Mouse (Mus musculus): Measurements from ENCODE around the gene Heatr4.
A peak's percentile ranks its signal among the peaks of the same experiment; 100 is the strongest.
"Not testable (repeated sequence)": the region's sequence is repeated elsewhere in the genome, so short reads cannot be mapped to it uniquely, and the experiment has no call there.

Heatr4 gene

GRCm38 (mm10) chr12:83997221-83997620, 12.6 kb upstream of the Heatr4 start:
- DNase-seq, result no peak

- DNase-seq, result no peak
Measured at GRCm38 (mm10) chr12:83989378-83989777, 4.7 kb upstream of the Heatr4 start.

DNA sequence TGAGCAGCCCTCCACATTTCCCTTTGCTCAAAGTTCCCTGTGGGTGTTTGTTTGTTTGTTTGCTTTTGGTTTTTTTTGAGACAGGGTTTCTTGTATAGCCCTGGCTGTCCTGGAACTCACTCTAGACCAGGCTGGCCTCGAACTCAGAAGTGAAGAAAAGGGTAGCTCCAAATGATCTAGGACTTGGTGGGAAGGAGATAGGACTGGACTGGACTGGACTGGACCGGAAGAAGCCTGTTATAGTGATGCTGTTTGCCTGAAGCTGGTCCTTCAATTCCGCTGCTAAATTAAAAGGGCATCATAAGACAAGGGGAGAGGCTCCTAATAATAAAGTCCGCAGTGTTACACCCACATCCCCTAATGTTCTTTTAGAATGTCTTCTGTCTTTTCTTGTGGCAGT, 3.8 kb upstream of the Heatr4 start:
- DNase-seq, result no peak

DNA sequence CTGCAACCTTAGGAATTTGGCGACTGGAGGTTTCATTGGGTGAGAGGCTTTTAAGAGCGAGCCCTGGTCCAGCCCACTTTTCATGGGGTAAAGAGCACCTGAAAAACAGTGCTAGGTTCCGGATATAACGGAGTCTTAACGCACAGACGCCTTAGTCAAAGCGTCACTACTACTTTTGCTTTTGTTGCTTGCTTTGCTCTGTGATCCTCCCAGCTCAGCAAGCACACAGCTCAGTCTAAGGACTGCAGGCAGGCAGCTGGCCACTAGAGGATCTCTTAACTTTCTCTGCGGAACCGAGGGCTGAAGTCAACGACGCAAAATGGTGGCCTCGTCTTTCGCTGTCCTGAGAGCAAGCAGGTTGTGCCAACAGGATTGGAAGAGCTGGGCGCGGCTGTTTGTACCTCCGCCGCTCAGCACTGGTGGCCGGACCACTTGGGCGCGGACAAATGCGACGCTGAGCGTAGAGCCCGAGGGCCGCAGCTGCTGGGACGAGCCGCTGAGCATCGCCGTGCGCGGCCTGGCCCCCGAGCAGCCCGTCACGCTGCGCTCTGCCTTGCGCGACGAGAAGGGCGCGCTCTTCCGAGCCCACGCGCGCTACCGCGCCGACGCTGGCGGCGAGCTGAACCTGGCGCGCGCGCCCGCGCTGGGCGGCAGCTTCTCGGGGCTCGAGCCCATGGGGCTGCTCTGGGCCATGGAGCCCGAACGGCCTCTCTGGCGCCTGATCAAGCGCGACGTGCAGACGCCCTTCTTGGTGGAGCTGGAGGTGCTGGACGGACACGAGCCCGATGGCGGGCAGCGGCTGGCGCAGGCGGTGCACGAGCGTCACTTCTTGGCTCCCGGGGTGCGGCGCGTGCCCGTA, 3.2 kb upstream of the Heatr4 start, which contains the start of gene Acot2:
Gene Acot2 (plus strand): TSS at position 279 of the 859 bp plus-strand sequence.
- DNase-seq, result peak; percentile 83

DNA sequence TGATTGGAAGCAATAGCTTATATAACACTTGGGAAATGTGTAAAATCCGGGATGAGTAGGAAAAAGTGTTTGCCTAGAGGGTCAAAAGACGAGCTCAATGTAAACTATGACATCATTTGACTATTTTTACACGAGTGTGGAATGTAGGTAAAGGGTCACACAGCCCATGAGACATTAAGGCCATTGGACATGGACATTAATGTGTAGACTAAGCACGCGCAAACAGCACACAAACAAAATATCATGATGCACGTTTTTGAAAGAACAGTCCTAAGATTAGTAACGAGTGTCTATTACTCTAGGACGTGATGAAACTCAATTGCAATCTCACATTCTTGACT, 2.6 kb upstream of the Heatr4 start:
- DNase-seq, result no peak

DNA sequence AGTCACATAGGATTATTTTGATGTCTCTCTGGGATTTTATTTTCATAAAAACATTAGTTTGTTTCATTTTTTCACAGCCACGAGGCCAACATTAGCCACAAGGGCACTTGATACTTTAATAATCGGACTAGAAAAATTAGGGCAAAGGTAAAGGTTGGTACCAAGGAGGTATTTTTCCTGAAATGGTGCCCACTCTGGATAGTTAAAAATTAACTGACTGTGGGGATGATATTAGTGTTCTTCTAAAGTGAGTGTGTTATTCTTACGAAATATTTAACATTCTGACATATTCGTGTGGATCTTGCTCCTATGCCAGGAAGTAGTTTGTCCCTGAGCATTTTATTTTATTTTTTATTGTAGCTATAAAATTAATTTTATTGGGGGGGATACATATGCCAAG, 3.0 kb downstream of the Heatr4 start:
- DNase-seq, result no peak

- DNase-seq, result no peak
Measured at GRCm38 (mm10) chr12:83978862-83979261, 5.8 kb downstream of the Heatr4 start.

DNA sequence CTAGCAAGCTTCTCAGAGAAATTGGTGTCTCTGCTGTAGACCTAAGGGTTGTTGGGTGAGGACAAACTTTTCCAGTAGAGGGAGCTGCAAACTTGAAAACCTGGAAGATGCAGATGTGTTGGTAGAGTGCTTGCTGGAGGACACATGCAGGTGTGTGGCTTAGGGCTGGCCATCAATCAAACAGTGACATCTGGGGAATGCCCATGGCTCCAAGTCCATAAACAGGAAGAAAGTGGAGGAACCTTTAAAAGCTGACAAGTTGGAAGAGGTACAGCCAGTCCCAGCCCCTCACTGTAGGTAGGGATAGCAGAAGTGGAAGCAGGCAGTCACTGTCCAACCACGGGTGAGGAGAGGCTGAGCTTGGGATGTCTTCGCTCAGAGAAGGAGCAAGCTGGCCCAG, 12.5 kb downstream of the Heatr4 start:
- DNase-seq, result no peak

DNA sequence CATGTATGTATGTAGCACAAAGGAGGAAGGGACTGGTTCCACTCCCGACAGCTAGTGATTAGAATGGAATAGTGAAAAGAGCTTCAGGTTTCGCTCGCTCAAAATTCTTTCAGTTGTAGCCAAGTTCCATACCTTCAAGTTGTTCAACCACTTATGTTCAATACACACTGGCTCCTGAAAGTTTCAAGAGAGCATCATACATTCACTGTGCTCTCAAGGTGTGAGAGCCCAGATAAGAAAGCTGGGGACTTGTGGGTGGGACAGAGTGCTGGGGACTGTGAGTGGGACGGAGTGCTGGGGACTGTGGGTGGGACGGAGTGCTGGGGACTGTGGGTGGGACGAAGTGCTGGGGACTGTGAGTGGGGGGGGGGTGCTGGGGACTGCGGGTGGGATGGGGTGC, 19.4 kb downstream of the Heatr4 start:
- DNase-seq, result no peak

DNA sequence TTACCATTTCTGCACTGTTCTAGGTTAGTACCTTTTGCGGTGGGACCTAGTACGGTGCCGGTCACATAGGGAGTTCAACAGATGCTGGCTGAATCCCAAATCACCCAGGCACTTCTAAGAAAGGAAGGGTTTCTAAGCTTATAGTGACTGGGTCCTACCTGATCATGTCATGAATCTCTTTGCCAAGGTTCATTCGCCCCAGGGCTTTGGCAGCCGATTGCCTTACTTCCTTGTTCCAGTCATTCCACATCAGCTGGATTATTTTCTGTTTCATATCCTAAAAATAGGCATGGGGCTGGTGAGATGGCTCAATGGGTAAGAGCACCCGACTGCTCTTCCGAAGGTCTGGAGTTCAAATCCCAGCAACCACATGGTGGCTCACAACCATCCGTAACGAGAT, 26.4 kb downstream of the Heatr4 start:
- no peak for DNase-seq

GRCm38 (mm10) chr12:83951711-83952575, 32.7 kb downstream of the Heatr4 start:
- DNase-seq, result no peak

- DNase-seq, result peak; percentile 69
Measured at GRCm38 (mm10) chr12:83950840-83951701, 33.6 kb downstream of the Heatr4 start.

- peak; percentile 89 for DNase-seq
Measured at GRCm38 (mm10) chr12:83950493-83950839, 34.2 kb downstream of the Heatr4 start, which contains the start of gene Riox1. Riox1 (plus strand) TSS chr12:83950608.

GRCm38 (mm10) chr12:83949776-83950492, 34.7 kb downstream of the Heatr4 start:
- DNase-seq, result no peak

DNA sequence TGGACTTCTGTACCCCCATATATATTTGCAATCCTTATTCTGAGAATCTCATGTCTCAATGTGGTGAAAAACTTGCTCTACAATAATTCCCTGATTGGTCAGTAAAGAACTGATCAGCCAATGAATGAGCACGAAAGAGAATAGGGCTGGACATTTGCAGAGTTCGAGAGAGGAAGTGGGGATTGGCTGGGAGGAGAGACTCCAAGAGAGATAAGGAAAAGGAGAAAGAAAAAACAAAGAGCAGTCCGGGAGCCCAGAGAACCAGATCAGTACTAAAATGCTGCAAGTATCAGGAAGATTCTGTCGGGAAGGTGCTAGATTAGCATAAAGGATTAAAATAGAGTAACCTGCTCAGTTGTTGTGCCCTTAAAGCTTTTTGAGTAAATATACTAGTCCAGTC, 35.6 kb downstream of the Heatr4 start:
- DNase-seq, result no peak

GRCm38 (mm10) chr12:83947260-83947811, 37.3 kb downstream of the Heatr4 start:
- no peak for DNase-seq

DNA sequence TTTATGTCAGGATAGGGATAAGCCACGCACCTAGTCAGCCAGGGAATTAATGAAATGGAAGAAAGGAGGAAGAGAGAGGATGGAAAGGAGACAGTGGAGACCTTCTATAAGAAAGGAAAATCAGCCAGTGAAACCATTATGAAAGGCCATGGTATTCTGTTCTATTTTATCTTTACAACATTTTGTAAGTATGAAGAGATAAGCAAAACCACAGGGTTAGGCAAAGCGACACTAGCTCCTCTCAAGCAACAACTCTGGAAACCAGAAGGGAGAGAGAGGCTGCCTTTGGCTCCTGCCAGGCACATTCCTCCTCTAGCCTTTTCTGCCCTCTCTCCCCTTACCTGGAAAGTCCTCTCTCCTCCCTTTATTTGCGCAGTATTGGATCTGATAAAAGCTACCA, 42.7 kb downstream of the Heatr4 start:
- DNase-seq, result no peak

DNA sequence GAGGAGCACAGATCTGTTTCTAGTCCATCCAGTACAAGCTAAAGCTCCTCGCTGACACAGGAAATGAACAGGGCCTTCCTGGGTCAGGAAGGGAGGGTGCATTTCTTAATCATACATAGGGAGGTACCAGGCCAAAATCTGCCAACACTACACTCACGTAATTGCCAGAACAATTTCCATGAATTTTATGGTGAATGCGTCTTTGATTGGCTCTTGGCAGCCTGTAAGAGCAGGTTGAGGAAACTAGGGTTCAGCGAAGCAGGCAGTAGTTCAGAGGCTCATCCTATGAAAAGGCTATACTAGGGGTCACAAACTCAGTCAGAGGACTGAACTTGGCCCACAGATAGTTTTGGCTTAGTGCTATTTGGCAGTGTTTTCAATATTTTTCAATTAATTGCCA, 44.6 kb downstream of the Heatr4 start:
- no peak for DNase-seq

- DNase-seq, result no peak
Measured at GRCm38 (mm10) chr12:83939332-83939731, 45.3 kb downstream of the Heatr4 start.

- not testable (repeated sequence) for DNase-seq
Measured at GRCm38 (mm10) chr12:83938592-83938991, 46.1 kb downstream of the Heatr4 start.

- DNase-seq, result no peak
Measured at GRCm38 (mm10) chr12:83937600-83937999, 47.1 kb downstream of the Heatr4 start.

DNA sequence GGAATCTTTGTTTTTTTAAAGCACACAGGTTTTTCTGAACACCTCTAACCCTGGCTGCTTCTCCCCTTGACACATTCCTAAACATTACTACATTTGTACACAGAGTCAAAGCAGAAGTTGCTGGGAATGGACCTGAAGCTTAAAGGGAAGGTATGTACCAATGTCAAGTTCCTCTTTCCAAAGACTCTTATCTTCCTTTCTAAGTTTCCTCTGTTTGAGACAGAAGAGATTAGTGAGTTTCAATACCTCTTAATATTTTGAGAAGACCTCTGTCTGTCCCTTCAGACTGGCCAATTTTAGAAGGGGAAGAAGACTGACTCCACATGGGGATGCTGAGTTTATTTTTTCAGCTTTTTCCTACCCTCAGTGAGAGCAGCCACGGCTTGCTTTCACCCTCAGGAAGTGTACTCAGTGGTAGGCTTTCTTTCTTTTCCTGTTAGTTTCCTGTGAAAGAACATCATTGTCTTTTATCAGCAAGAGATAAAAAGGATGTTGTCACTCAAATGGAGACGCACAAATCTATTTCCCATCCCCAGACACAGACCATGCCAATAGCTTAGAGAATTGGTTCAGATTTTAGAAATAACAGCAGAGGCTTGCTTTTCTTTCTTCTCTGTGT, 55.4 kb downstream of the Heatr4 start:
- no peak for DNase-seq

Measured in right cerebral cortex, postnatal 25 days (tissue).